Mouse (Mus musculus) spleen, adult 18-20 months (tissue): ENCODE measurements at regions not wholly inside any gene's neighbourhood (a gene's known extent, or its start where the extent isn't known, plus 50 kb on each side); places are given as distances from the start of the nearest gene placed in this dataset.

Experiments
- DNase-seq, 2 experiments: peaks; one replicate each; pipeline ENCODE4 v3.0.0; 2022; ENCODE audit warnings: mixed read lengths in 2 of 2

GRCm38 (mm10) chr1:23207024-23207423 lies 105.0 kb upstream of the 4933415F23Rik start:
- DNase-seq = no peak

GRCm38 (mm10) chr1:23202511-23203435 lies 100.7 kb upstream of the 4933415F23Rik start:
- DNase-seq = no peak

GRCm38 (mm10) chr1:23200460-23200859 lies 98.4 kb upstream of the 4933415F23Rik start:
- DNase-seq = no peak

GRCm38 (mm10) chr1:23190316-23191005 lies 88.4 kb upstream of the 4933415F23Rik start:
- DNase-seq = no peak

- DNase-seq = no peak
Observed at GRCm38 (mm10) chr1:23189790-23190189, 87.7 kb upstream of the 4933415F23Rik start.

- DNase-seq = no peak
Observed at GRCm38 (mm10) chr1:23188216-23188615, 86.2 kb upstream of the 4933415F23Rik start.

GRCm38 (mm10) chr1:23187446-23188206 lies 85.6 kb upstream of the 4933415F23Rik start:
- DNase-seq = no peak

GRCm38 (mm10) chr1:23184728-23185127 lies 82.7 kb upstream of the 4933415F23Rik start:
- no peak for DNase-seq

GRCm38 (mm10) chr1:23182541-23182940 lies 80.5 kb upstream of the 4933415F23Rik start:
- no peak for DNase-seq

- no peak for DNase-seq
Observed at GRCm38 (mm10) chr1:23178335-23178974, 76.4 kb upstream of the 4933415F23Rik start.

- no peak for DNase-seq
Observed at GRCm38 (mm10) chr1:23174022-23174421, 72.0 kb upstream of the 4933415F23Rik start.

- no peak for DNase-seq
Observed at GRCm38 (mm10) chr1:23173054-23173802, 71.2 kb upstream of the 4933415F23Rik start.

- DNase-seq = no peak
Observed at GRCm38 (mm10) chr1:23171336-23171735, 69.3 kb upstream of the 4933415F23Rik start.

GRCm38 (mm10) chr1:23170711-23171110 lies 68.7 kb upstream of the 4933415F23Rik start:
- no peak for DNase-seq

GRCm38 (mm10) chr1:23168504-23168903 lies 66.5 kb upstream of the 4933415F23Rik start:
- DNase-seq = no peak

- DNase-seq = no peak
Observed at GRCm38 (mm10) chr1:23163371-23163935, 61.4 kb upstream of the 4933415F23Rik start.

GRCm38 (mm10) chr1:23162766-23163165 lies 60.7 kb upstream of the 4933415F23Rik start:
- DNase-seq = no peak
